Mouse (Mus musculus) CH12F3 (cell line): ENCODE measurements around the gene Olfr904.
"Not testable (repeated sequence)": the region's sequence is repeated elsewhere in the genome, so short reads cannot be mapped to it uniquely, and the experiment has no call there.

Experiments
- in situ Hi-C: fragments of 300-500 bp; cut with MboI; formaldehyde crosslinking; loops from 2 replicates; pipeline ENCODE4 v1.14.3; 2020; ENCODE audit warnings: low sequenced_read_pairs

The Olfr904 gene

DNA sequence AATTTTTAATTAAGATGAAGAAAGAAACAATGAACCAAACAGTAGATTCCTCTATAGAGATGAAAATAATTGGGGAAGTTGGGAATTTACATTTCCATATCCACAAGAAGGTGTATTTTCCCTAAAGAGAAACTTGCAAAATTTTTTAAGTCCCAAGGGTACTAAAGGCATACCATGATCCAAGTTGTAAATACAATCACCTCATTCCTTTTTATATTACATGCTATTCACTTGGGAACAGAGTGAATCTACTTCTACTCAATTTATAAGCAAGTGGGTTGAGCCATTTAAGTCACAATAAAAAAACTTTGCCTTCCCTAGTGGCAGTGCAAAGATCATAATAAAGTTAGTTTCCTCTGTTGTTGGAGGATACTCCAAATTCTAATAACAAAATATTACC lies at the start of gene Olfr904:
Gene Olfr904, plus strand, starts transcription at position 301 of the 400 bp plus-strand sequence.
- in situ Hi-C loops: no loop called here

DNA sequence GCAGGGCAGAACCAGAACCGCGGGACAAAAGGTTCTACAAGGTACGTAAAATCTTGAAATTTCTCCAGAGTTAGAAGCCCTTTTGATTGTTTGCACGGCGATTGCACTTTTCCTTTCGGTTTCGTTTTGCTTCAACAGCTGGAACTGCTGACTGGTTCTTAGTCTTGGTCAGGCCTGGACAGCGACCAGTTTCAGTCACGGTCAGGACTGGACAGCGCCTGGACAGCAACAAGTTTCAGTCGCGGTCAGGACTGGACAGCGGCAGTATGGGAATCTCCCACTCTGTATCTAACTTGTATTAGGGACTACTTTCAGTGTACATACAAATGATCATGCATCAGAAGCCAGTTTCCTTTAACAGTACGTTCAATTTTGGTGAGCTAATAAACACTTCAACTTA lies 49.4 kb upstream of the Olfr904 start:
- in situ Hi-C loops: not testable (repeated sequence)

DNA sequence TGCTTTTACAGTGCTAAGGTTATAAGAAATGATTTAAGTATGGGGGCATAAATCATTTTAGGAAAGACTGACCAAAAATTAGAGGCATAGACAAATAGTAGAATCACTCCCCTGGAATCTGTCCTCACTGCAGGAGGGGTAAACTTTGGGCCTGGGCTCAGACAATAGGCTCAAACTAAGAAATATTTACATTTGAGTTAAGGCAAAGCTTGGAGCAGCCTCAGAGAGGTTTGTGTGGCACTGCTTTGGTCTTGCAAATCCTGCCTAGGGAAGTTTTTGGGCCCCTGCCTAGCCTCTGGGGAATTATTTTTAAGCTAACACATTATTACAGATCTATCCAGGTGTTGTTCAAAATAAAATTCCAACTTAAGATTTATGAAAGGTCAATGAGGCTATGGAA lies 39.1 kb upstream of the Olfr904 start:
- in situ Hi-C loops: no loop called here

DNA sequence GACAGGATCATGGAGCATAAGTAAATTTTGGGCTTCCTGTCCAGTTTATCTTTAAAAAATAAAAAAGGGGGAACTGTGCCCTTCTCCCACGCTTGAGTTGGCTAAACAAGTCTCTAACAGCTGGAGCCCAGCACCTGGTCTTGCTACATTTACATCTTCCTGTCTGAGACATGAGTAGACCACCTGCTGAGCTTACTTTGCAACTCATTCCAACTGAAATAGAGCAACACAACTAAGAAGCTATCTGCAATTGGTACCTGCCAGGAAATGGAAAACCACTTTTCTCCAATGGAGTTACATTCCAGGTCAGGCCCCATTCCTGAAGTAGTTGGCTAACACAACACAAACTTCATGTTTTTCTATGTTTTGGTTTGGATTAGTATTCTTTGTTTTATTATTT lies 35.9 kb upstream of the Olfr904 start:
- in situ Hi-C loops: no loop called here

DNA sequence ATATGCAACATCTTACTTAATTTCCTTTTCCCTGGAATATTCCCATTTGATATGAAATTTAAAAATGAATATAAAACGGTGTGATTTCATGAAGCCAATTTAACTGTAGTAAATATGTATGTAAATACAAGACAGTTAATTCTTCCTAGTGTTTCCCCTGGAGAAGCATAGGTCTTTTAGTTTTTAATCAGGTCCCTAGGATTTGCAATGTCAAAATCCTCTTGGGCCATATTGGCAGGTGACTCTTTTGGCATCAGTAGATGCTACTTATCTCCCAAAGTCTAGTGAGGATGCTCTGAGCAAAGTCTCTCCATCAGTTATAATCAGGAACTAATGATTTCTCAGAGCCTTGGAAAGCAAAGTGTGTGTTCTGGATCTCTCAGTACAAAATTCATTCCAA lies 33.8 kb upstream of the Olfr904 start, which contains the start of gene Olfr901:
Gene Olfr901, plus strand, starts transcription at position 301 of the 400 bp plus-strand sequence.
- in situ Hi-C loops: no loop called here

DNA sequence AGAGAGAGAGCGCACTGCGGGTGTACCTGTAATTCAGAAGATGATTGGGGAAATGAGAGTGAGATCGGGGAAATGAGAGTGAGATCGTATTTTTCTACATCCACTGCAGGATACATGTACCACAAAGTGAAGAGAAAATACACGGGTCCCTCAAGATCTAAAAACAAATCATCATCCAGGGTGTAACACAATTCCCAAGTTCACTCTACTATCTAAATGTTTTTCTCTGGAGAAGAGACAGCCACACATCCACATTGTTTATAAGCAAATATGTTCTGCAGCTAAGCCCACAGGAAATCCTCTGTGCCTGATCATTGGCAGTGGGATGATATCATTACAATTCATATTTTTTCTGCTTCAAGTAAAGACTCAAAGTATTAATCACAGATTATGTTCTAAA lies 15.6 kb upstream of the Olfr904 start, which contains the start of gene Olfr902:
Gene Olfr902, plus strand, starts transcription at position 301 of the 400 bp plus-strand sequence.
- in situ Hi-C loops: no loop called here

DNA sequence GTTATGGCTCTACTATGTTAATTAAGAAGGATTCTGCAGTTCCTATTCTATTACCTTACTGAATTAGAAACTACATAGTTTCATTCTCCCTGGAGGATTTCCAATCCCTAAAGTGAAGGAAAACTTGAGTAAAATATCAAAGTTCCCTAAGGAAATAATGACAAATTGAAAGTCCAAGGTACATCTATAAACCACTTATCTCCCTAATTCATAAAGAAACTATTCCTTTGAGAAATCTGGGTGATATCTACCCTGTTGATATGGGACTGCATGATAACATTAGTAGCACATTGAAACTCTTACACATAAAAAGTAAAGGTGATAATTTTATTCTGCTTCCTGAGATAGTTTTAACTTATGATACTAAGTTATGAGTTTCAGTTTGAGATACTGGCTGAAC lies 7.9 kb downstream of the Olfr904 start, which contains the start of gene Olfr905:
Gene Olfr905, plus strand, starts transcription at position 301 of the 400 bp plus-strand sequence.
- in situ Hi-C loops: no loop called here

DNA sequence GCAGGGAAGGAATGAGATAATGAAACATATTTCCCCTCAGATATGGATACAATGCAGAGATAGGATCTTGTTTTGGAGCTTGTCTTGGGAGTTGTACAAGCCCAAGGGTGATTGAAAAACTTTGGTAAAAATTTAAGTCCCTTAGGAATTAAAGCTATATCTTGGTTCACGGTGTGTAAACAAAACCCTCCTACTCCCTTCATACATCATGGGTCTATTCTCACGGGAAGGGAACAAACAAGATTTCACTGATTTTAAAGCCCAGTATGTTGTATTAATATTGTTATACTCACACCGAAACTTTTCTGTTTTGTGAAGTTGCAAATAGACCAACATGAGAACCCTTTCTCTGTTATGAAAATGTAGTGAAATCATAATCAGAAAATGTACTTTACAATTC lies 23.8 kb downstream of the Olfr904 start, which contains the start of gene Olfr906:
Gene Olfr906, plus strand, starts transcription at position 301 of the 400 bp plus-strand sequence.
- in situ Hi-C loops: no loop called here

DNA sequence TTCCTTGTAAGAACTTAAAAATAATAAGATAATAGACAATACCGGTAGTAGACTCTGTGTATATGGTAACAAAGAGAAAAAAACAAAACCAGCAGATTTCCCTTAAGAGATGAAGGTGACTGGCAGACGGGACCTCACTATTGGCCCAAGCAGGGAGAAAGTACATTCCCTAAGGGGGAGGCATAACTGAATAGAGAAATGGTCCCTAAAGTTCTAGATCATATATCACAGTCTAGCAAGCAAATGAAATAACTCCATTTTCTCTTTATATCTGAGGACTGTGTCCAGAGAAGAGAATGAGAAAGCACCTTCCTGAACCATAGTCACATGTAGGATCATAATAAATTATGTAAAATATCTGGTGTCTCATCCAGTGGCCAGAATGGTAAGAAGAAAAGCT lies 32.6 kb downstream of the Olfr904 start, which contains the start of gene Olfr907:
Gene Olfr907, plus strand, starts transcription at position 301 of the 400 bp plus-strand sequence.
- in situ Hi-C loops: no loop called here

DNA sequence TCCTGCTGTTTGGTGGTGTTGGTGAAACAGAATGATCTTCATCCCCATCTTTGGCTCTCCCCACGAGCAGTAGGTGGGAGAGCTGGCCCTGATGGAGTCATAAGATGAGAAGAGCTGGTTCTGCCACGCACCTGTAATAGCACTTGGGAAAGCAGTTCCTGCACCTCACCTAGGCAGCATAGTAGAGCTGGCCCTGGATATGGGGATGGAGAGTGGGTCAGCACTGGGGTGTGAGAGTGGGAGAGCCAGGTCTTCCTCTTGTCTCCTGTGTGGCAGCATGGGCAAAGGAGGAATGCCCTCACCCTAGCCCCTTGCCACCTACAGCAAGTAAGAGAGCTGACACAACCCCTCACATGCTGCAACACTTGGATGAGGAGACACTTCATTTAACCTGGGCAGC lies 49.4 kb downstream of the Olfr904 start:
- in situ Hi-C loops: no loop called here
